Mouse (Mus musculus): ENCODE measurements around the gene Gm6880. TPM values are rescaled to one million over a fixed set of nuclear protein-coding genes. Genes with fewer than 3 reads are reported as not detected.
"Not testable (repeated sequence)": the region's sequence is repeated elsewhere in the genome, so short reads cannot be mapped to it uniquely, and the experiment has no call there.

The Gm6880 gene
- 26.3 and 26.6 TPM in 2 replicates for polyA plus RNA-seq (2012; rRNA removed)

GRCm38 (mm10) chrX:74481349-74481885, at the start of gene Gm6880:
TSS of gene Gm6880 (minus strand) at chrX:74481399.
- not testable (repeated sequence) for H3K36me3 ChIP-seq (ENCODE audit: control insufficient read depth, insufficient read depth, low read length); H3K27me3 ChIP-seq (ENCODE audit: control insufficient read depth, insufficient read depth, low read length); H3K27ac ChIP-seq (ENCODE audit: control insufficient read depth, insufficient read depth, low read depth, low read length); H3K4me1 ChIP-seq (ENCODE audit: control insufficient read depth, insufficient read depth, low read length)
- peak within 1 kb of the TSS; percentile 68 for H3K4me3 ChIP-seq (ENCODE audit: control insufficient read depth, low read depth, low read length)

GRCm38 (mm10) chrX:74517461-74517860, 36.3 kb upstream of the Gm6880 start:
- H3K27me3 ChIP-seq (ENCODE audit: control insufficient read depth, insufficient read depth, low read length); H3K4me3 ChIP-seq (ENCODE audit: control insufficient read depth, low read depth, low read length); H3K36me3 ChIP-seq (ENCODE audit: control insufficient read depth, insufficient read depth, low read length); H3K27ac ChIP-seq (ENCODE audit: control insufficient read depth, insufficient read depth, low read depth, low read length); H3K4me1 ChIP-seq (ENCODE audit: control insufficient read depth, insufficient read depth, low read length): not testable (repeated sequence)

GRCm38 (mm10) chrX:74497131-74497530, 15.9 kb upstream of the Gm6880 start:
- TF ChIP-seq POLR2A (IDR thresholded peaks at IDR 0.05; ENCODE audit: control insufficient read depth, low read depth, low read length) (no peak), CTCF (IDR thresholded peaks at IDR 0.05; ENCODE audit: control insufficient read depth, insufficient read depth, insufficient replicate concordance, low read depth, low read length) (no peak)
- H3K4me1 ChIP-seq (ENCODE audit: control insufficient read depth, insufficient read depth, low read length) = no peaks in the 10 kb centered on the region
- H3K36me3 ChIP-seq (ENCODE audit: control insufficient read depth, insufficient read depth, low read length) = no peaks in the 10 kb centered on the region
- H3K4me3 ChIP-seq (ENCODE audit: control insufficient read depth, low read depth, low read length) = no peak overlapping the region
- H3K27me3 ChIP-seq (ENCODE audit: control insufficient read depth, insufficient read depth, low read length) = no peaks in the 10 kb centered on the region
- H3K27ac ChIP-seq (ENCODE audit: control insufficient read depth, insufficient read depth, low read depth, low read length) = no peak overlapping the region

GRCm38 (mm10) chrX:74452773-74453172, 28.4 kb downstream of the Gm6880 start:
- no peaks in the 10 kb centered on the region for H3K27me3 ChIP-seq (ENCODE audit: control insufficient read depth, insufficient read depth, low read length)
- TF ChIP-seq CTCF (IDR thresholded peaks at IDR 0.05; ENCODE audit: control insufficient read depth, insufficient read depth, insufficient replicate concordance, low read depth, low read length) (no peak), POLR2A (IDR thresholded peaks at IDR 0.05; ENCODE audit: control insufficient read depth, low read depth, low read length) (no peak)
- no peak overlapping the region for H3K27ac ChIP-seq (ENCODE audit: control insufficient read depth, insufficient read depth, low read depth, low read length)
- no peak overlapping the region for H3K4me3 ChIP-seq (ENCODE audit: control insufficient read depth, low read depth, low read length)
- H3K4me1 ChIP-seq (ENCODE audit: control insufficient read depth, insufficient read depth, low read length) = no peaks in the 10 kb centered on the region
- H3K36me3 ChIP-seq (ENCODE audit: control insufficient read depth, insufficient read depth, low read length) = no peaks in the 10 kb centered on the region

GRCm38 (mm10) chrX:74451157-74451912, 29.9 kb downstream of the Gm6880 start:
- no peaks in the 10 kb centered on the region for H3K27me3 ChIP-seq (ENCODE audit: control insufficient read depth, insufficient read depth, low read length)
- no peak overlapping the region for H3K4me3 ChIP-seq (ENCODE audit: control insufficient read depth, low read depth, low read length)
- TF ChIP-seq POLR2A (IDR thresholded peaks at IDR 0.05; ENCODE audit: control insufficient read depth, low read depth, low read length) = no peak
- no peak for TF ChIP-seq CTCF (IDR thresholded peaks at IDR 0.05; ENCODE audit: control insufficient read depth, insufficient read depth, insufficient replicate concordance, low read depth, low read length)
- no peaks in the 10 kb centered on the region for H3K4me1 ChIP-seq (ENCODE audit: control insufficient read depth, insufficient read depth, low read length)
- H3K27ac ChIP-seq (ENCODE audit: control insufficient read depth, insufficient read depth, low read depth, low read length) = no peak overlapping the region
- H3K36me3 ChIP-seq (ENCODE audit: control insufficient read depth, insufficient read depth, low read length) = no peaks in the 10 kb centered on the region

Other genes starting within 250 kb of the Gm6880 start
- gene Flna, start 231.6 kb downstream of the Gm6880 start, polyA plus RNA-seq (2012; rRNA removed) = 49.6 and 96.4 TPM in 2 replicates
- 29.9 and 33.6 TPM in 2 replicates for gene Emd, start 226.7 kb downstream of the Gm6880 start, polyA plus RNA-seq (2012; rRNA removed)
- gene Rpl10, start 210.6 kb downstream of the Gm6880 start, polyA plus RNA-seq (2012; rRNA removed) = 85.8 and 143 TPM in 2 replicates
- gene Taz, start 199.5 kb downstream of the Gm6880 start, polyA plus RNA-seq (2012; rRNA removed) = 17.4 and 20.0 TPM in 2 replicates
- gene Dnase1l1, start 199.1 kb downstream of the Gm6880 start, polyA plus RNA-seq (2012; rRNA removed) = 1.7 and 1.8 TPM in 2 replicates
- gene Atp6ap1, start 184.3 kb downstream of the Gm6880 start, polyA plus RNA-seq (2012; rRNA removed) = 40.3 and 41.6 TPM in 2 replicates
- gene Gdi1, start 176.4 kb downstream of the Gm6880 start, polyA plus RNA-seq (2012; rRNA removed) = 18.0 and 19.7 TPM in 2 replicates
- 1.4 and 1.9 TPM in 2 replicates for gene Fam50a, start 168.4 kb downstream of the Gm6880 start, polyA plus RNA-seq (2012; rRNA removed)
- gene Plxna3, start 152.3 kb downstream of the Gm6880 start, polyA plus RNA-seq (2012; rRNA removed) = 1.9 and 2.1 TPM in 2 replicates
- gene Lage3, start 127.8 kb downstream of the Gm6880 start, polyA plus RNA-seq (2012; rRNA removed) = 7.0 and 7.3 TPM in 2 replicates
- gene Ubl4a, start 108.2 kb downstream of the Gm6880 start, polyA plus RNA-seq (2012; rRNA removed) = 11.5 and 13.2 TPM in 2 replicates
- gene Slc10a3, start 108.0 kb downstream of the Gm6880 start, polyA plus RNA-seq (2012; rRNA removed) = 6.2 and 9.0 TPM in 2 replicates
- gene Fam3a, start 88.1 kb downstream of the Gm6880 start, polyA plus RNA-seq (2012; rRNA removed) = 5.6 and 6.5 TPM in 2 replicates
- 2.1 and 2.9 TPM in 2 replicates for gene Ikbkg, start 88.1 kb downstream of the Gm6880 start, polyA plus RNA-seq (2012; rRNA removed)
- 6.9 and 7.7 TPM in 2 replicates for gene G6pdx, start 52.2 kb downstream of the Gm6880 start, polyA plus RNA-seq (2012; rRNA removed)
- not detected in 2 replicates for gene Olfr1326-ps1, start 93.5 kb upstream of the Gm6880 start, polyA plus RNA-seq (2012; rRNA removed)
- gene Olfr1325, start 111.3 kb upstream of the Gm6880 start, polyA plus RNA-seq (2012; rRNA removed) = not detected in 2 replicates
- gene Gm5640, start 164.2 kb upstream of the Gm6880 start, polyA plus RNA-seq (2012; rRNA removed) = 1.3 and 2.0 TPM in 2 replicates

Data from testis, adult 2 months (tissue).